Mouse (Mus musculus): Measurements from ENCODE around the gene Bbs4.

- no peak for TF ChIP-seq CTCF (IDR thresholded peaks at IDR 0.05 in 2 of 3, conservative IDR thresholded peaks at IDR 0.05 in 1 of 3; ENCODE audit: control insufficient read depth in 1 of 3, insufficient read depth in 1 of 3, low read depth in 2 of 3, low read length in 3 of 3, poor library complexity in 1 of 3, severe bottlenecking in 1 of 3)
- no peak for TF ChIP-seq POLR2A (IDR thresholded peaks at IDR 0.05; ENCODE audit: control insufficient read depth in 1 of 2, insufficient read depth in 1 of 2, low read depth in 1 of 2, low read length in 2 of 2, poor library complexity in 1 of 2)
- TF ChIP-seq TAL1 (IDR thresholded peaks at IDR 0.05; ENCODE audit: low read length): no peak
- TF ChIP-seq UBTF (IDR thresholded peaks at IDR 0.05; ENCODE audit: borderline replicate concordance, insufficient read depth, low read depth, low read length): no peak
- TF ChIP-seq MEF2A (IDR thresholded peaks at IDR 0.05; ENCODE audit: extremely low read depth, insufficient replicate concordance, low read depth, low read length, poor library complexity, severe bottlenecking): no peak
These were observed 16.8 kb downstream of the Bbs4 start for GRCm38 (mm10) chr9:59336539-59336938.
